Mouse (Mus musculus): Measurements from ENCODE around the gene Eea1.

DNA sequence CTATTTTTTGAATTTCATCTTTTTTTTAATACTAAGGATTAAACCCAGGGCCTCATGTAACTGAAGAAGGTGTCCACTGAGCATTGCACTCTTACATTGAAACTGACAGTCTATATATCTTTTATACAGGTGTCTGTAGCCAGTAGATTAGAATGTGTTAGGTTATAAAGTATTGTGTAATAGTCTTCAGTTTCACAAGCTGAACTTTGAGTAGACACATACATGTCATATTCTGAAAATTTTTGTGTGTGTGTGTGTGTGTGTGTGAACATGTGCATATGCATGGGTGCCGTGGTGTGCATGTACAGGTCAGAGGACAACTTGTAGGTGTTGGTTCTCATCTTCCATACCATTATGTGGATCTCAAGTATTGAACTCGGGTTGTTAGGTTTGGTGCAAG is 16.2 kb downstream of the Eea1 start:
- TF ChIP-seq CTCF (IDR thresholded peaks at IDR 0.05; ENCODE audit: control insufficient read depth, insufficient read depth, insufficient read length) (no peak), MAX (IDR thresholded peaks at IDR 0.05) (no peak), MYOG (IDR thresholded peaks at IDR 0.05; ENCODE audit: control insufficient read depth, extremely low read depth, insufficient read length) (no peak), MYOD1 (IDR thresholded peaks at IDR 0.05; ENCODE audit: control insufficient read depth, insufficient read length, low read depth) (no peak), CEBPB (IDR thresholded peaks at IDR 0.05; ENCODE audit: low read depth) (no peak), FOSL1 (IDR thresholded peaks at IDR 0.05; ENCODE audit: insufficient read depth, low read length, poor library complexity, severe bottlenecking) (no peak)

Measured in C2C12 (cell line).